Mouse (Mus musculus) CH12.LX (cell line): ENCODE data around the gene Dgcr2.

ENCODE experiments used
- BHLHE40 ChIP-seq: IDR thresholded peaks from 2 replicates; pipeline ENCODE4 v1.6.1; 2011; ENCODE audit warnings: mild to moderate bottlenecking, low read depth, low read length, improper control_type of control experiment
- CTCF ChIP-seq, 2 experiments: IDR thresholded peaks in 1 of 2; conservative IDR thresholded peaks in 1 of 2; 2 replicates each; pipeline ENCODE4 v1.5.1; 2011 to 2012; ENCODE audit warnings: low read depth in 2 of 2, low read length in 2 of 2, improper control_type of control experiment in 1 of 2, inconsistent platforms in 1 of 2, mild to moderate bottlenecking in 1 of 2, moderate library complexity in 1 of 2
- EP300 ChIP-seq: IDR thresholded peaks from 2 replicates; pipeline ENCODE4 v1.6.1; 2011; ENCODE audit warnings: low read length, improper control_type of control experiment
- POLR2A ChIP-seq: IDR thresholded peaks from 2 replicates; pipeline ENCODE4 v1.6.1; 2011; ENCODE audit warnings: low read depth, mild to moderate bottlenecking, improper control_type of control experiment, low read length
- ZMIZ1 ChIP-seq: IDR thresholded peaks from 2 replicates; pipeline ENCODE4 v1.6.1; 2012; ENCODE audit warnings: low read depth, mild to moderate bottlenecking, inconsistent platforms, low read length, improper control_type of control experiment

DNA sequence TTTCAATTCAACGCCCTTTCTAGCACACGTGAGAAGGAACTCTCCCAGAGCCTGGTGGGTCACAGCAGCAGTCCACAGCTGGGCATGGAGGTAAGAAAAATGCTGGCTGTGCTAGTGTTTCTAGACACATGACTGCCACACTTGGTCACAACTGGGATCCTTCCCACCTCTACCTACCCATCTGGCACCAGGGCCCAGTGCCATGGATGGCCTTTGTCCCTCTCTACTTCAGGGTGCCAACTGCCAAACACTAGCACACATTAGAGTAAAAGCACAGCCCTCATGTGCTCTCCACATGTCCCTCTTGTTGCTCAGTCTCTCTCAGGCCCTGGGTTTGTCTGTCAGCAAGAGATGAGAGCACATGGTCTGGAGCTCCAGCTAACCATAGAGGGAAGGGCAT lies 31.3 kb upstream of the Dgcr2 start:
- no peak for TF ChIP-seq CTCF (conservative IDR thresholded peaks at IDR 0.05 in 1 of 2, IDR thresholded peaks at IDR 0.05 in 1 of 2; ENCODE audit: low read depth in 2 of 2, low read length in 2 of 2)
- TF ChIP-seq EP300, result no peak
- TF ChIP-seq POLR2A, result no peak
- TF ChIP-seq ZMIZ1, result no peak
- TF ChIP-seq BHLHE40, result no peak
